Mouse (Mus musculus) liver, embryonic 12.5 days (tissue): ENCODE data around the gene Gpld1. TPM values are rescaled to one million over a fixed set of nuclear protein-coding genes. Genes with fewer than 3 reads are reported as not detected.
A peak's percentile ranks its signal among the peaks of the same experiment; 100 is the strongest.

Source experiments
- ATAC-seq: fragments of 200-750 bp; cut with Nextera tagmentation; 2 replicates; pipeline ENCODE4 v1.8.0; 2017; ENCODE audit warnings: moderate number of reproducible peaks, mild to moderate bottlenecking, moderate library complexity
- H3K27ac ChIP-seq: fragments of 300-500 bp; sonication (generic); 2 replicates; pipeline ENCODE4 v1.5.1; 2016; ENCODE audit warnings: mild to moderate bottlenecking
- H3K27me3 ChIP-seq: fragments of 300-500 bp; sonication (generic); replicated peaks from 2 replicates; pipeline ENCODE4 v1.6.1; 2016; ENCODE audit warnings: mild to moderate bottlenecking, moderate library complexity
- H3K36me3 ChIP-seq: fragments of 300-500 bp; sonication (generic); 2 replicates; pipeline ENCODE4 v1.6.1; 2016; ENCODE audit warnings: mild to moderate bottlenecking, moderate library complexity
- H3K4me1 ChIP-seq: fragments of 300-500 bp; sonication (generic); 2 replicates; pipeline ENCODE4 v1.6.1; 2016
- H3K4me2 ChIP-seq: fragments of 300-500 bp; sonication (generic); 2 replicates; pipeline ENCODE4 v1.6.1; 2016; ENCODE audit warnings: mild to moderate bottlenecking, moderate library complexity
- H3K4me3 ChIP-seq: fragments of 300-500 bp; sonication (generic); 2 replicates; pipeline ENCODE4 v1.5.1; 2016; ENCODE audit warnings: mild to moderate bottlenecking, moderate library complexity
- H3K9ac ChIP-seq: fragments of 300-500 bp; sonication (generic); 2 replicates; pipeline ENCODE4 v1.6.1; 2016; ENCODE audit warnings: mild to moderate bottlenecking, moderate library complexity
- H3K9me3 ChIP-seq: fragments of 300-500 bp; sonication (generic); replicated peaks from 2 replicates; pipeline ENCODE4 v1.6.1; 2016; ENCODE audit warnings: mild to moderate bottlenecking, moderate library complexity
- WGBS: fragments of 180-500 bp; shearing (Covaris S2); methylation state at CpG from one replicate; pipeline ENCODE4 v1.1.7; 2016; ENCODE audit not compliant: insufficient replicate concordance; 5-methylcytosine and 5-hydroxymethylcytosine counted together
- polyA plus RNA-seq: library from polyadenylated mRNA; unstranded; fragments of >200 nt; fragmentation: Nextera tagmentation; extraction: Ambion mirVana; gene quantifications from 2 replicates; pipeline ENCODE4 v1.2.1, GENCODE M21; 2016

Gene Gpld1
- polyA plus RNA-seq, 1 experiment from 2014 or later = 1.8 TPM

DNA sequence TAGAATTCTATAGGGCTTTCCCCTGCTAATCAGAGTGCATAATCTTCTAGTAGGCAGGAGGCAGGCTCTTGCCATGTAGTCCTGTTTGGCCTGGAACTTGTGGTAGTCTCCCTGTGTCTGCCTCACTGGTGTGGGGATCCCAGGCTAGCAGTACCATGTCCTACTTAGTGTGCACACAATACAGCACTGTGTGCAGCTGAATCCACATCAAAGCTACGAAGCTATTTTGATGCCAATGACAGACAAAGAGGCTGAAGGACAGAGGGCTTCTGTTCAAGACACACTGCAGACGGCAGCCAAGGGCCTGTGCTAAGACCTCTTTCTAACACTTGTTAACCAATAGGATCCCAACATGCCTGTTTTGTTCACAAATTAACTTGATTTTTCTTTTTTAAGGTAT, 42.5 kb downstream of the Gpld1 start:
- Histone ChIP-seq H3K36me3 (peaks cover 22% of the 10 kb centered on the region), H3K4me1 (no peaks in the 10 kb centered on the region), H3K4me2 (no peak overlapping the region), H3K4me3 (no peak overlapping the region), H3K27ac (no peak overlapping the region), H3K9ac (no peak overlapping the region), H3K27me3 (no peaks in the 10 kb centered on the region), H3K9me3 (no peaks in the 10 kb centered on the region)
- no peak for ATAC-seq
- 83% methylated on average over 2 of the region's 2 CpGs for WGBS

DNA sequence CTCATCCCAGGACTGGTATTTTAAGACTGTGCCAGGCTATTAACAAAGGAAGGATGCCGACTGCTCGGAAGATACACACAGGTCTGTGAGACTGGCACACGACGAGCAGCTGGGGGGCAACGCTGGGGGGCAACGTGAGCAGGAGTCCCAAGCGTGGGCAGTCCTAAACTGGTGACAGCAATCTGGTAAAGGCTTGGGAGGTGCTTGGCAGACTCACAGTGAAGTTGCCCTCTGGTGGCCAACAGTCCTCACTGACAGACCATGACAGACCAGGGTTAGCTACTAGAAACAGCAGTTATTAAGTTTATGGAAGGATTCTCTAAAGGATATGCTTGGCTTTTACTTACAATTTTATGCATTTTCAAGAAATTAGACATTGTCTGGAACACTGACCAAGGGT, 45.4 kb downstream of the Gpld1 start:
- Histone ChIP-seq H3K4me3 (no peak overlapping the region), H3K27me3 (no peaks in the 10 kb centered on the region), H3K36me3 (peaks cover 46% of the 10 kb centered on the region), H3K27ac (no peak overlapping the region), H3K4me2 (no peak overlapping the region), H3K9ac (no peak overlapping the region), H3K4me1 (no peaks in the 10 kb centered on the region), H3K9me3 (no peaks in the 10 kb centered on the region)
- ATAC-seq = peak; percentile 55; the same call in 1 of the 2 replicates
- 53% methylated on average over 7 of the region's 7 CpGs for WGBS

DNA sequence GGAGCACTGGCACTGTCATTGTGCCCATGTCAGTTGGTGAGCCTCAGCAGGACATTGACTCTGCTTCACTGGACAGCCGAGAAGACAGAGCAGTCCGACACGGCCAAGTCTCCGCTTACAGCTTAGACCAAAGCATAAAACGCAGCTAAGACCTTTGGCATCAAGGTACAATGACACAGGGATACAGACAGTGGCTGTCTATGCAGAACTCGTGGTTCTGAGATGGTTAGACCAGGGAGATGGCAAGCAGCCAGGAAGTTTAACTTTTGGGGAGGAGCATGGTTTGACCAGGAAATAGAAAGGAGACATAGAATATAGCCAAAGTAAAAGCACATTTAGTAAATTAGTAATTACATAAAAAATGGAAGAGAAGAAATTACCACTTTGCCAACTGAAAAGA, 46.1 kb downstream of the Gpld1 start:
- WGBS = 79% methylated on average over 6 of the region's 6 CpGs
- Histone ChIP-seq H3K4me1 (no peaks in the 10 kb centered on the region), H3K9me3 (no peaks in the 10 kb centered on the region), H3K9ac (no peak overlapping the region), H3K27ac (peak overlapping the region; percentile 30; the same call in 1 of the 2 replicates), H3K36me3 (peaks cover 52% of the 10 kb centered on the region), H3K4me2 (no peak overlapping the region), H3K4me3 (no peak overlapping the region), H3K27me3 (no peaks in the 10 kb centered on the region)
- ATAC-seq = no peak

DNA sequence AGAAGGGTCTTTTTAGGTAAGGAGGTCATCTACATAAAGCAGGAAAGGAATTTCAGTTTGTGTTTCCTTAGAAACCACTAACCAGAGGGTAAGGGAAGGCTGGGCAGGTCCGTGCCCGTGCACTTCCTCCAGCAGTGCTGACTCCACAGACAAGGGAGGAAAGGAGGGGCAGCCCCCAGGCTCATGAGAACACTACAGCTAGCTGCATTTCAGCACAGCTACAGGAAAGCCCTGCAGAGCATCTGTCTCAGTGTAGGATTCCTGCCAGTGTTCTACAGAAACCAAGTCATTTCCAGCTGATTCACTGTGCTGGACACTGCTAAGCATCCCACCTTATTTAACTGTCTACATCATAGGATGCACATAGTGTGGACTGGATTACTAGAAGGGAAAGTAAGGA, 50.2 kb downstream of the Gpld1 start:
- no peaks in the 10 kb centered on the region for H3K27me3 ChIP-seq
- H3K9me3 ChIP-seq = no peaks in the 10 kb centered on the region
- no peaks in the 10 kb centered on the region for H3K4me1 ChIP-seq
- no peak for ATAC-seq
- peaks cover 93% of the 10 kb centered on the region for H3K36me3 ChIP-seq
- H3K4me3 ChIP-seq = no peak overlapping the region
- H3K4me2 ChIP-seq = no peak overlapping the region
- 56% methylated on average over 2 of the region's 2 CpGs for WGBS
- H3K27ac ChIP-seq = no peak overlapping the region
- H3K9ac ChIP-seq = no peak overlapping the region

DNA sequence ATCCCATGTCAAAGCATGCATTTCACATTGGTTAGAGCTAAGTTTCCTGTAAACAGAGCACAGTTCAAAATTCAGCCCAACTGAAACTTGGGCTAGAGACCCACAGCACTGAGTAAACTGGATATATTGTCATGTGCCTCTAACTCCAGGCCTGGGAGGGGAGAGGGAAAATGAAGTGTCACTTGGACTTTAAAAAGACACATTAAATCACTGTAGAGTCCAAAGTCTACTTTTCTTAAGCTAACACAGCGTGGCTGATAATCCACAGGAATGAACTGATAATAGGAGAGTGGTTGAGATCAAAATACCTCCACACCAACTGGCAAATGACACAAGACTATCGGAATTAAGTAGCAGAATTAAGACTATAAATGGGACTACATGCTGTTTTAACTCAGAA, 56.6 kb downstream of the Gpld1 start:
- Histone ChIP-seq H3K27me3 (no peaks in the 10 kb centered on the region), H3K36me3 (peaks cover 90% of the 10 kb centered on the region), H3K4me3 (no peak overlapping the region), H3K4me2 (no peak overlapping the region), H3K9me3 (no peaks in the 10 kb centered on the region), H3K27ac (no peak overlapping the region), H3K9ac (no peak overlapping the region), H3K4me1 (no peaks in the 10 kb centered on the region; the same call in 1 of the 2 replicates)
- no peak for ATAC-seq
- 70% methylated on average over 2 of the region's 2 CpGs for WGBS

DNA sequence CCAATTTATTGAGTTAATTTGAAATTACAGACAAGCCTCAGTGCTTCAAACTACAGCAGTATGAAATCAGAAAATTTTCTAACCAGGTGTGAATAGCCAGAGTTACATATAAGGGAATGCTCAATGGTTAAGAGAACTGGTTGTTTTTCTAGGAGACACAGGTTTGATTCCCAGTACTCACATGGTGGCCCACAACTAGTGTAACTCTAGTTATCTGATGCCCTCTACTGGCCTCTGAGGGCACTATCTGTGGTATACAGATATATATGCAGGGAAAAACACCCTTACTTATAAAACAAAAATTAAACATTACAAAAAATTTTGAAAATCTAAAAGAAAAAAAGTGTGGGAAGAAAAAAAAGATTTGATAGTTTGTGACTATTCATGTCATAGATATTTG, 60.0 kb downstream of the Gpld1 start:
- Histone ChIP-seq H3K4me1 (no peaks in the 10 kb centered on the region; the same call in 1 of the 2 replicates), H3K36me3 (peaks cover 80% of the 10 kb centered on the region), H3K9ac (no peak overlapping the region), H3K9me3 (no peaks in the 10 kb centered on the region), H3K27ac (no peak overlapping the region), H3K4me3 (no peak overlapping the region), H3K27me3 (no peaks in the 10 kb centered on the region), H3K4me2 (no peak overlapping the region)
- no peak for ATAC-seq

DNA sequence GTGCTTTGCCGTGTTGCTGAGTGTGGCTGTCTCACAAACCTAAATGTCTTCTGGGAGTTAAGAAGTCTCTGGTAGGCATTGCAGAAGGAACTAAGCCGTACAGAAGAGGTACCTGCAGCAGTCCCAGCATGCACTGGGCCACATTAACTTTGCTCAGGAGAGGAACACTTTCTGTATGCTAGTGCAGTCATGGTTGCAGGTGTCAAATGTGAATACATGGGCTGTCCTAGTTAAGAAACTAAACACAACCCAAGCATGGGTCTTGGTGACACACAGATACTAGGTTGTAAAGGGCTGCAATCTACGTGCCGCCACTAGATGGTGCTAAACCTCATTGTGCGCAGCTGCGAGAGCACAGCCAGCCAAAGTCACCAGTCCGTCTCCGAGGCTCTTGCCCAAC, 64.2 kb downstream of the Gpld1 start:
- no peak overlapping the region for H3K4me2 ChIP-seq
- no peaks in the 10 kb centered on the region for H3K9me3 ChIP-seq
- no peak overlapping the region for H3K4me3 ChIP-seq
- H3K36me3 ChIP-seq = peaks cover 41% of the 10 kb centered on the region
- ATAC-seq = no peak
- no peaks in the 10 kb centered on the region for H3K4me1 ChIP-seq
- no peaks in the 10 kb centered on the region for H3K27me3 ChIP-seq
- H3K9ac ChIP-seq = no peak overlapping the region
- 66% methylated on average over 8 of the region's 8 CpGs for WGBS
- H3K27ac ChIP-seq = no peak overlapping the region

DNA sequence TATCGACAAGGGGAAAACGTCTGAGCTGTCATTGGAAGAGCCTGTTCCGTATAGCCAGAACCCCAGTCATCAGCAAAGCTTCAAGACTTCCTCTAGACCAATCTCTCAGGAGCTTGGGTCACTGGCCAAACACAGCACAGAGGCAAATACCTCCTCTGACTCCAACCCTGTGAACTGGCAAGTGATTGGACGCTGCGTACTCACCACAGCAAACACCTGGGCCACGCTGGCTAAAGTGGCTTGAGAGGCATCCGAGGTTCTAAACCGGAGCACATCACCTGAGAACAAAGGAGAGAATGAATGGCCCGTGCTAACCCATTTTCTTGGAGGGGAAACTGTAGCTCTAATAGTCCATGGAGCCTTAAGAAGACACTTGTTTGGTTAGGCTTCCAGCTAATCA, 75.4 kb downstream of the Gpld1 start:
- H3K36me3 ChIP-seq = peaks cover 25% of the 10 kb centered on the region
- ATAC-seq = no peak
- no peaks in the 10 kb centered on the region for H3K9me3 ChIP-seq
- peak overlapping the region; percentile 83 for H3K4me2 ChIP-seq
- H3K9ac ChIP-seq = peak overlapping the region; percentile 90; the same call in 1 of the 2 replicates
- peak overlapping the region; percentile 84 for H3K4me3 ChIP-seq
- H3K27me3 ChIP-seq = no peaks in the 10 kb centered on the region
- H3K4me1 ChIP-seq = peaks cover 32% of the 10 kb centered on the region
- WGBS = 88% methylated on average over 9 of the region's 9 CpGs
- no peak overlapping the region for H3K27ac ChIP-seq

DNA sequence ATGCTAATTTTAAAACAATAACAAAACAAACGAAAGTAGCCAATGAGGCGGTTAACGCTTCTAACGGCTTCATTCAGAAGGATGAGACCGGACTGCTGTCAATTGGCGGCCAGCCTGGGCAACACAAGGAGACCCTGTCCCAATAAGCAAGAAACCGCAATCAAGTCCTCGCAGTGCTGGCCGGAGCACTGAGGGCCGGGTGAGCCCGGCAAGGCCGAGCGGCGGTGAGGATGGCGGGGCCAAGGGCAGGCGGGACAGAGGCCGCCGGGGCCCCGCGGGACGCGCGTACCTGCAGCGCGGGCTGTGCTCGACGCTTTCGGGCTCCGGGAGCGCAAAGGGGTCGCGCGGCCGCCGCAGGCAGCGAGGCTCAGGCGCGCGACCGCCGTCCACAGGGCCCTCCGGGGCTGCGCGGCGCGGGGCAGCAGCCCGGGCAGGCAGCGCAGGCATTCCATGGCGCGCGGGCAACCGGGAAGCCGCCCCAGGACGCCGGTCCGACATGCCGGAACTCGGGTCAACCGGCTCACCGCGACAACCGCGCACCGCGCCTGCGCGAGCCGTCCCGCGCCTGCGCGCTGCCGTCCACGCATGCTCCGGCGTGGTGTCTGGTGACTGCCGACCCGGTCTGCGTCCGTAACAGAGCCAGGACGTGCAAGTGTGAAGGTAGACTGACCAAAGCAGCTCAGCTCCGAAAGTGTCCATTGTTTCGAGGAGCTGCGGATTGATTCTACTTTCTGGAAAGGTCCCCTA, 77.0 kb downstream of the Gpld1 start, which contains the start of gene Mrs2:
Gene Mrs2, minus strand, starts transcription at position 587 of the 747 bp plus-strand sequence.
- Histone ChIP-seq H3K4me2 (peak within 1 kb of the TSS; percentile 83), H3K27me3 (no peaks in the 10 kb centered on the region), H3K9me3 (no peaks in the 10 kb centered on the region), H3K4me1 (peaks cover 34% of the 10 kb centered on the region), H3K4me3 (peak within 1 kb of the TSS; percentile 84), H3K9ac (peak within 1 kb of the TSS; percentile 90), H3K36me3 (peaks cover 25% of the 10 kb centered on the region), H3K27ac (peak within 1 kb of the TSS; percentile 78)
- ATAC-seq = peak; percentile 92
- under 1% methylated on average over 78 of the region's 84 CpGs for WGBS

DNA sequence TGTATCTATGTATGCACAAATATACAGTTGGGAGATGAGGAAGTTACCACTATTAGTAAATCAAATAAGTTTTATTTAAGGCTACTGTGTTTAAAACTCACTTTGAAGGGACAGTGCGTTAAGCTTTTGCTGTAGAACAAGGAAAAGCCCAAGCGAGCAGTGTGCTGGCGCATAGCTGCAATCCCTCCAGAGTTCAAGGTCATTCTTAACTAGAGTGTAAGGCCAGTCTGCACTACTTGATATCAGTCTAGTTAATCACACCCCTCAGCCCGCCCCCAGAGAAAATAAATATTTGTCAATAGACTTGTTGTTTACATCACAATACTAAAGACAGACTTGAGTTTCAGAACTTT, 77.6 kb downstream of the Gpld1 start:
- H3K9ac ChIP-seq = peak overlapping the region; percentile 90
- peak overlapping the region; percentile 78 for H3K27ac ChIP-seq
- 25% methylated on average over 4 of the region's 4 CpGs for WGBS
- H3K4me2 ChIP-seq = peak overlapping the region; percentile 83
- H3K9me3 ChIP-seq = no peaks in the 10 kb centered on the region
- H3K36me3 ChIP-seq = peaks cover 25% of the 10 kb centered on the region
- H3K4me1 ChIP-seq = peaks cover 34% of the 10 kb centered on the region
- peak overlapping the region; percentile 84 for H3K4me3 ChIP-seq
- no peaks in the 10 kb centered on the region for H3K27me3 ChIP-seq
- peak; percentile 48 for ATAC-seq

DNA sequence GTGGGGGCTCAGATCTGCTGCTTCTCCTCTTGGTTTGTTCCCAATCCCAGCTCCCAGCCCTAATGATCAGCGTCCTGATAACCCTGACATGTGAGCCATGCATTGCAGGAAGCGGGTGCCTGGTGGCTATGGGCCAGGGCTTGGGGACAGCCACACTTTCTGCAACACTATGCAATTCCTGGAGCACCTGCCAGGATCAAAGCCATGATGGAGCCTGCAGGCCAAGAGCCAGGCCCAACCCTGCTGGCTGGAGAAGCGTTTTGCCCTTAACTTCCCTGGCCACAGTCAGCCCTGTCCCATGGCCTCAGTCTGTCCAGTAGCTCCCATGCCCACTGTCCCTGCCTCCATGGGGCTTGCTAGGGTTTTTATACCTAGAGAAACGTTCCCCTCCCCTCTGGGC, 79.4 kb downstream of the Gpld1 start:
- Histone ChIP-seq H3K9ac (no peak overlapping the region), H3K27me3 (no peaks in the 10 kb centered on the region), H3K4me3 (no peak overlapping the region), H3K4me1 (peaks cover 30% of the 10 kb centered on the region), H3K9me3 (no peaks in the 10 kb centered on the region), H3K36me3 (peaks cover 11% of the 10 kb centered on the region), H3K4me2 (no peak overlapping the region), H3K27ac (no peak overlapping the region)
- 67% methylated on average over 4 of the region's 4 CpGs for WGBS
- ATAC-seq = no peak

DNA sequence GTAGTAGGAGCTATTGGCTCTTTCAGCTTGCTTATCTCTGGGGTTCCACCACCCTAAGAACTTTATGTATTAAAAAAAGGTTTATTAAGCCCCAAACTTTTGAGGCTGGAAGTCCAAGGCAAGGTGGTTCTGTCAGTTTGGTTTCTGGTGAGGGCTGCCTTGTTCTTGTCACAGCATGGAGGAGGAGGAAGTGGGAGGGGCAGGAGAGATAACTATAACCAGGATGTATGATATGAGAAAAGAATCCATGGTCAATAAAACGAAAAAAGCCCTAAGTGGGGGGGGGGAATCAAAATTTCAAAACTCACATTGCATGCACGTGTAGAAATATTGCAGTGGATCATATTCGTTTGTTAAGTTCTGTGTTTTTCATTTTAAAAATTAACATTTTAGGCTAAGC, 80.2 kb downstream of the Gpld1 start:
- no peak for ATAC-seq
- Histone ChIP-seq H3K9me3 (no peaks in the 10 kb centered on the region), H3K36me3 (peaks cover 4% of the 10 kb centered on the region), H3K27ac (no peak overlapping the region), H3K4me2 (no peak overlapping the region), H3K4me1 (peaks cover 28% of the 10 kb centered on the region), H3K27me3 (no peaks in the 10 kb centered on the region), H3K4me3 (no peak overlapping the region), H3K9ac (no peak overlapping the region)
- 50% methylated on average over 3 of the region's 3 CpGs for WGBS

DNA sequence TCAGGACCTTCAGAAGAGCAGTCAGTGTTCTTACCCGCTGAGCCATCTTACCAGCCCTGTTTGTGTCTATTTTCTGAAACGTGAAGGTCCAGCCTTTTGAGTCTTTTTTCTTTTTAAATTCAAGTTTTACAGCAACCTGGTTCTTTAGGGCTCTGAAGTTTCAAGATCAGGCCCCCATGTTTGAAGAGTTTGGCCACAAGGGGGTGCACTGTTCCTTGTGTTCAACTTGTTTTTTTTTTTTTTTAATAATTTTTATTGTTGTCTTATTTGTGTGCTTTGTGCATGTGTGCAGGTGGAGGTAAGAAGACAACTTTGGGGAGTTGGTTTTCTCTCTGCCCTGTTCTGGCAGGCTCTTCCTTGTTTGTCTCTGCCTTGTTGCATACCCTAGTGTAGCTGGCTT, 81.7 kb downstream of the Gpld1 start:
- Histone ChIP-seq H3K27ac (no peak overlapping the region), H3K4me3 (no peak overlapping the region), H3K36me3 (no peaks in the 10 kb centered on the region), H3K4me1 (peaks cover 15% of the 10 kb centered on the region), H3K4me2 (no peak overlapping the region), H3K9me3 (no peaks in the 10 kb centered on the region), H3K9ac (no peak overlapping the region), H3K27me3 (no peaks in the 10 kb centered on the region)
- no peak for ATAC-seq
- WGBS = 23% methylated on average over 2 of the region's 2 CpGs
